Mouse (Mus musculus): ENCODE results near the gene Atf1. TPM values are rescaled to one million over a fixed set of nuclear protein-coding genes. Genes with fewer than 3 reads are reported as not detected.
A peak's percentile ranks its signal among the peaks of the same experiment; 100 is the strongest.

The Atf1 gene
- polyA plus RNA-seq (2015; fragmentation: Nextera tagmentation; extraction: Ambion mirVana), result 28.3 and 35.3 TPM in 2 replicates

- peak; percentile 92 for ATAC-seq
- DNase-seq (ENCODE audit: low spot score), result peak; percentile 96
- WGBS, result under 1% methylated on average over 49 of the region's 133 CpGs
- no peaks in the 10 kb centered on the region for H3K9me3 ChIP-seq (ENCODE audit: low read length)
- no peaks in the 10 kb centered on the region for H3K36me3 ChIP-seq (ENCODE audit: insufficient read depth, low read length)
- TF ChIP-seq EP300 (IDR thresholded peaks at IDR 0.05) (no peak), CTCF (IDR thresholded peaks at IDR 0.05) (peak; percentile 58)
- H3K4me1 ChIP-seq (ENCODE audit: insufficient read depth, low read depth, low read length), result peaks cover 6% of the 10 kb centered on the region; the same call in 1 of the 2 replicates
- H3K27me3 ChIP-seq (replicated peaks; ENCODE audit: insufficient read depth, low read length), result no peaks in the 10 kb centered on the region
- H3K27ac ChIP-seq (ENCODE audit: low read length), result peak within 1 kb of the TSS; percentile 100
- H3K4me2 ChIP-seq (replicated peaks; ENCODE audit: low read depth, low read length), result peak within 1 kb of the TSS; percentile 71
- peak within 1 kb of the TSS; percentile 85 for H3K4me3 ChIP-seq (ENCODE audit: low read depth, low read length)
- H3K9ac ChIP-seq (replicated peaks; ENCODE audit: low read depth), result peak within 1 kb of the TSS; percentile 95
These were observed at the start of gene Atf1 for GRCm38 (mm10) chr15:100227663-100228534. TSS of gene Atf1 (plus strand) at chr15:100227819.

GRCm38 (mm10) chr15:100178487-100178886, 49.1 kb upstream of the Atf1 start:
- H3K36me3 ChIP-seq (ENCODE audit: insufficient read depth, low read length), result peaks cover 40% of the 10 kb centered on the region
- no peaks in the 10 kb centered on the region for H3K27me3 ChIP-seq (replicated peaks; ENCODE audit: insufficient read depth, low read length)
- no peak for ATAC-seq
- no peaks in the 10 kb centered on the region for H3K9me3 ChIP-seq (ENCODE audit: low read length)
- TF ChIP-seq CTCF (IDR thresholded peaks at IDR 0.05) (no peak), EP300 (IDR thresholded peaks at IDR 0.05) (no peak)
- no peak overlapping the region for H3K27ac ChIP-seq (ENCODE audit: low read length)
- H3K4me3 ChIP-seq (ENCODE audit: low read depth, low read length), result no peak overlapping the region
- H3K4me1 ChIP-seq (ENCODE audit: insufficient read depth, low read depth, low read length), result no peaks in the 10 kb centered on the region
- DNase-seq (ENCODE audit: low spot score), result no peak
- WGBS, result 50% methylated on average over 7 of the region's 7 CpGs
- no peak overlapping the region for H3K9ac ChIP-seq (replicated peaks; ENCODE audit: low read depth)
- no peak overlapping the region for H3K4me2 ChIP-seq (replicated peaks; ENCODE audit: low read depth, low read length)

GRCm38 (mm10) chr15:100179685-100180084, 47.9 kb upstream of the Atf1 start:
- Histone ChIP-seq H3K36me3 (ENCODE audit: insufficient read depth, low read length) (peaks cover 37% of the 10 kb centered on the region), H3K27me3 (replicated peaks; ENCODE audit: insufficient read depth, low read length) (no peaks in the 10 kb centered on the region), H3K27ac (ENCODE audit: low read length) (no peak overlapping the region), H3K9ac (replicated peaks; ENCODE audit: low read depth) (no peak overlapping the region), H3K4me3 (ENCODE audit: low read depth, low read length) (no peak overlapping the region), H3K4me1 (ENCODE audit: insufficient read depth, low read depth, low read length) (no peaks in the 10 kb centered on the region), H3K9me3 (ENCODE audit: low read length) (no peaks in the 10 kb centered on the region), H3K4me2 (replicated peaks; ENCODE audit: low read depth, low read length) (no peak overlapping the region)
- DNase-seq (ENCODE audit: low spot score), result no peak
- ATAC-seq, result no peak
- 90% methylated on average over 6 of the region's 6 CpGs for WGBS
- TF ChIP-seq CTCF (IDR thresholded peaks at IDR 0.05), result no peak
- TF ChIP-seq EP300 (IDR thresholded peaks at IDR 0.05), result no peak

- no peaks in the 10 kb centered on the region for H3K27me3 ChIP-seq (replicated peaks; ENCODE audit: insufficient read depth, low read length)
- H3K36me3 ChIP-seq (ENCODE audit: insufficient read depth, low read length), result peaks cover 34% of the 10 kb centered on the region
- no peak overlapping the region for H3K4me3 ChIP-seq (ENCODE audit: low read depth, low read length)
- no peak overlapping the region for H3K4me2 ChIP-seq (replicated peaks; ENCODE audit: low read depth, low read length)
- TF ChIP-seq EP300 (IDR thresholded peaks at IDR 0.05) (no peak), CTCF (IDR thresholded peaks at IDR 0.05) (no peak)
- WGBS, result 78% methylated on average over 4 of the region's 4 CpGs
- no peak overlapping the region for H3K9ac ChIP-seq (replicated peaks; ENCODE audit: low read depth)
- no peaks in the 10 kb centered on the region for H3K9me3 ChIP-seq (ENCODE audit: low read length)
- ATAC-seq (no peak), DNase-seq (ENCODE audit: low spot score) (no peak)
- no peaks in the 10 kb centered on the region for H3K4me1 ChIP-seq (ENCODE audit: insufficient read depth, low read depth, low read length)
- H3K27ac ChIP-seq (ENCODE audit: low read length), result no peak overlapping the region
These were observed 47.4 kb upstream of the Atf1 start for GRCm38 (mm10) chr15:100180221-100180620.

- Histone ChIP-seq H3K4me3 (ENCODE audit: low read depth, low read length) (no peak overlapping the region), H3K36me3 (ENCODE audit: insufficient read depth, low read length) (peaks cover 42% of the 10 kb centered on the region), H3K4me1 (ENCODE audit: insufficient read depth, low read depth, low read length) (no peaks in the 10 kb centered on the region), H3K27ac (ENCODE audit: low read length) (no peak overlapping the region), H3K27me3 (replicated peaks; ENCODE audit: insufficient read depth, low read length) (no peaks in the 10 kb centered on the region), H3K9me3 (ENCODE audit: low read length) (no peaks in the 10 kb centered on the region), H3K4me2 (replicated peaks; ENCODE audit: low read depth, low read length) (no peak overlapping the region), H3K9ac (replicated peaks; ENCODE audit: low read depth) (no peak overlapping the region)
- ATAC-seq (no peak), DNase-seq (ENCODE audit: low spot score) (no peak)
- TF ChIP-seq CTCF (IDR thresholded peaks at IDR 0.05) (no peak), EP300 (IDR thresholded peaks at IDR 0.05) (no peak)
- 87% methylated on average over 10 of the region's 10 CpGs for WGBS
These were observed 45.8 kb upstream of the Atf1 start for GRCm38 (mm10) chr15:100181841-100182240.

- WGBS, result 86% methylated on average over 28 of the region's 28 CpGs
- Histone ChIP-seq H3K4me1 (ENCODE audit: insufficient read depth, low read depth, low read length) (no peaks in the 10 kb centered on the region), H3K4me3 (ENCODE audit: low read depth, low read length) (no peak overlapping the region), H3K36me3 (ENCODE audit: insufficient read depth, low read length) (peaks cover 47% of the 10 kb centered on the region), H3K9me3 (ENCODE audit: low read length) (no peaks in the 10 kb centered on the region), H3K4me2 (replicated peaks; ENCODE audit: low read depth, low read length) (no peak overlapping the region), H3K9ac (replicated peaks; ENCODE audit: low read depth) (no peak overlapping the region), H3K27ac (ENCODE audit: low read length) (no peak overlapping the region), H3K27me3 (replicated peaks; ENCODE audit: insufficient read depth, low read length) (no peaks in the 10 kb centered on the region)
- TF ChIP-seq EP300 (IDR thresholded peaks at IDR 0.05) (no peak), CTCF (IDR thresholded peaks at IDR 0.05) (no peak)
- no peak for ATAC-seq
- DNase-seq (ENCODE audit: low spot score), result no peak
These were observed 44.9 kb upstream of the Atf1 start for GRCm38 (mm10) chr15:100182526-100183280.

All from lung, postnatal 0 days (tissue).